Mouse (Mus musculus) neural tube, embryonic 13.5 days (tissue): ENCODE results near the gene Zwilch. TPM values are rescaled to one million over a fixed set of nuclear protein-coding genes. Genes with fewer than 3 reads are reported as not detected.
"Not testable (repeated sequence)": the region's sequence is repeated elsewhere in the genome, so short reads cannot be mapped to it uniquely, and the experiment has no call there.

Experiments used
- ATAC-seq: fragments of 200-750 bp; cut with Nextera tagmentation; 2 replicates; pipeline ENCODE4 v1.8.0; 2017; ENCODE audit warnings: low read depth, mild to moderate bottlenecking, moderate TSS enrichment, moderate library complexity
- H3K27ac ChIP-seq: fragments of 300-500 bp; sonication (generic); replicated peaks from 2 replicates; pipeline ENCODE4 v1.5.1; 2015; ENCODE audit warnings: moderate library complexity, mild to moderate bottlenecking, inconsistent platforms
- H3K27me3 ChIP-seq: fragments of 300-500 bp; sonication (generic); 2 replicates; pipeline ENCODE4 v1.6.1; 2015; ENCODE audit warnings: mild to moderate bottlenecking, inconsistent platforms
- H3K36me3 ChIP-seq: fragments of 300-500 bp; sonication (generic); 2 replicates; pipeline ENCODE4 v1.6.1; 2015; ENCODE audit warnings: mild to moderate bottlenecking, inconsistent platforms
- H3K4me1 ChIP-seq: fragments of 300-500 bp; sonication (generic); replicated peaks from 2 replicates; pipeline ENCODE4 v1.6.1; 2015; ENCODE audit warnings: inconsistent platforms
- H3K4me2 ChIP-seq: fragments of 300-500 bp; sonication (generic); 2 replicates; pipeline ENCODE4 v1.6.1; 2015; ENCODE audit warnings: inconsistent platforms, mild to moderate bottlenecking, moderate library complexity
- H3K4me3 ChIP-seq: fragments of 300-500 bp; sonication (generic); 2 replicates; pipeline ENCODE4 v1.5.1; 2015; ENCODE audit warnings: mild to moderate bottlenecking, inconsistent platforms
- H3K9ac ChIP-seq: fragments of 300-500 bp; sonication (generic); 2 replicates; pipeline ENCODE4 v1.6.1; 2015; ENCODE audit warnings: moderate library complexity, mild to moderate bottlenecking, inconsistent platforms
- H3K9me3 ChIP-seq: fragments of 300-500 bp; sonication (generic); 2 replicates; pipeline ENCODE4 v1.6.1; 2016; ENCODE audit warnings: inconsistent platforms
- WGBS: fragments of 180-500 bp; shearing (Covaris S2); methylation state at CpG from one replicate; pipeline ENCODE4 v1.1.7; 2015; 5-methylcytosine and 5-hydroxymethylcytosine counted together
- polyA plus RNA-seq: library from polyadenylated mRNA; unstranded; fragments of >200 nt; fragmentation: Nextera tagmentation; extraction: Ambion mirVana; gene quantifications from 2 replicates; pipeline ENCODE4 v1.2.1, GENCODE M21; 2015

The Zwilch gene
- polyA plus RNA-seq, 1 experiment from 2014 or later: 5.0 TPM

DNA sequence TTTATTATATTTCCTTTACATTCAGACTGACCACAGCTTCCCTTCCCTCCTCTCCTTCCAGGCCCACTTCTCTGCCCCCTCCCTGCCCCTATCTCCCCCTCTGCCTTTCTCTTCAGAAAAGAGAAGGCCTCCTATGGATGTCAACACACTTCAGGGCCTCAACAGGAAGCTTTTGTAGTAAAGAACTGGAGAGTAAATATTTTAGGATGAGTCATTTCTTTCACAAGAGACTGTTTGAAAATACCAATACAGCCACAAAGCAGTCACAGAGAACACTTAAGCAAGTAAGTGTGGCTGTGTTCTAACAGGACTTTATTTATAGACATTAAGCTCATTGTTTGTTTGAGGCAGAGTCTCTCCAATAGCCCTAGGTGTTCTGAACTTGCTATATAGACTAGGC is 29.4 kb upstream of the Zwilch start:
- H3K27ac ChIP-seq: no peak overlapping the region
- no peaks in the 10 kb centered on the region for H3K27me3 ChIP-seq
- ATAC-seq: no peak

DNA sequence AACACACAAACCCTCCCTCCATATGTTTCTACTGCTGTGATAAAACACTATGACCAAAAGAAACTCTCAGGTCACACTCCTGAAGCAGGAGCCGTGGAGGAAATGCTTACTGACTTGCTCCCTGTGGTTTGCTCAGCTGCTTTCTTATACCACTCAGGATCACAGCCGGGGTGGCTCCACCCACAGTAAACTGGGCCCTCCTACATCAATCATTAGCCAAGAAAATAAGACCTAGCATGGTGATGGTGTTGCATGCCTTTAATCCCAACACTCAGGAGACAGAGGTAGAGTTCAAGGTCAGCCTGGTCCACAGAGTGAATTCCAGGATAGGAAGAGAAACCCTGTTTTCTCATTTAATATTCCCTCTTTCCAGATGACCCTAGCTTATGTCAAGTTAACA is 27.0 kb upstream of the Zwilch start:
- Histone ChIP-seq H3K36me3 (peaks cover 30% of the 10 kb centered on the region), H3K27ac (no peak overlapping the region), H3K9me3 (no peaks in the 10 kb centered on the region), H3K27me3 (no peaks in the 10 kb centered on the region), H3K4me1 (no peaks in the 10 kb centered on the region), H3K4me3 (no peak overlapping the region), H3K4me2 (no peak overlapping the region), H3K9ac (no peak overlapping the region)
- WGBS: 75% methylated on average over 2 of the region's 2 CpGs
- no peak for ATAC-seq

More for the DNA sequence above, 29.4 kb upstream of the Zwilch start:
- Histone ChIP-seq H3K4me3 (no peak overlapping the region), H3K9me3 (no peaks in the 10 kb centered on the region), H3K9ac (no peak overlapping the region), H3K4me2 (no peak overlapping the region), H3K36me3 (peaks cover 39% of the 10 kb centered on the region), H3K4me1 (no peaks in the 10 kb centered on the region)

GRCm38 (mm10) chr9:64198763-64199418 is 26.0 kb upstream of the Zwilch start:
- H3K4me2 ChIP-seq, H3K4me1 ChIP-seq, H3K9ac ChIP-seq, H3K27ac ChIP-seq, ATAC-seq, H3K27me3 ChIP-seq, H3K9me3 ChIP-seq, H3K4me3 ChIP-seq: not testable (repeated sequence)
- H3K36me3 ChIP-seq: peaks cover 21% of the 10 kb centered on the region
- WGBS: 95% methylated on average over 7 of the region's 7 CpGs

GRCm38 (mm10) chr9:64198068-64198762 is 25.3 kb upstream of the Zwilch start:
- no peak overlapping the region for H3K27ac ChIP-seq
- H3K4me1 ChIP-seq: no peaks in the 10 kb centered on the region
- no peak for ATAC-seq
- WGBS: 94% methylated on average over 5 of the region's 5 CpGs
- H3K4me2 ChIP-seq: no peak overlapping the region
- H3K9ac ChIP-seq: no peak overlapping the region
- H3K4me3 ChIP-seq: no peak overlapping the region
- no peaks in the 10 kb centered on the region for H3K27me3 ChIP-seq
- H3K9me3 ChIP-seq: no peaks in the 10 kb centered on the region
- H3K36me3 ChIP-seq: peaks cover 21% of the 10 kb centered on the region

DNA sequence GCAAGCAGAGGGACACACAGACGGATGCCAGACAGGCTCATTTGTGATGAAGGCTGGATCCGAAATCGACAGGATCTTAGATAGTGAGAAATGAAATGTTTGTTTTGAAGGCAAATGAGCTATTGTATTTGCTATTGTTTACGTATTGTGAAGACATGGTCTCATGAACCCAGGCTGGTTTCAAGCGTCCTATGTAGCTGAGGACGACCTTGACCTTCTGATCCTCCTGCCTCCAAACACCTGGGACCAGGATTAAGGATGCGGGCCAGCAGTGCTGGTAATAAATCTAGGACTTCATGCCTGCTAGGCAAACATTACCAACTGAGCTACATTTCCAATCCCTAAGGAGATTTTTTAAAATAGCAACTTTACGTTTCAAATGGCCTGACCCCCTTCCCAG is 24.6 kb upstream of the Zwilch start:
- no peak overlapping the region for H3K4me3 ChIP-seq

DNA sequence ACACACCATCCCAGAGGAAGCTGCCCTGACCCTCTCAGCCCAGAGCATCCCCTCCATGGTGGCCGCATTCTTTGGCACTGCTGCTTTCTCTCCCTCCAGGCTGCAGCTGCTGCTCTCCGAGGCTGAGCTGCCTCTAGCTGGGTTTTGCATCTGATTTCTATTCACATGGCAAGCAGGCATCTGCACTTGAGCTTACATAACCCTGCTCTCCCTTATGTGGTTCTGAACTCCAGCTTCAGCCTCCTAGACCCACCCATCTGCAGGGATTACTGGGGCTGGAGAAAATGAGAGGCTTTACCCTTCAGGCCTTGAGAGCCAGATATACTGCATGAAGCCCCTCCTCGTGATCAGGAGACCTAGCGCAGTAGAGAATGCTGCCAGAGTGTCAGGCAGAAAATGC is 22.6 kb upstream of the Zwilch start:
- H3K27ac ChIP-seq: no peak overlapping the region

More for the DNA sequence above, 24.6 kb upstream of the Zwilch start:
- no peak for ATAC-seq
- Histone ChIP-seq H3K9ac (no peak overlapping the region), H3K4me1 (no peaks in the 10 kb centered on the region), H3K9me3 (no peaks in the 10 kb centered on the region), H3K27ac (no peak overlapping the region), H3K27me3 (no peaks in the 10 kb centered on the region), H3K4me2 (no peak overlapping the region), H3K36me3 (peaks cover 21% of the 10 kb centered on the region)
- WGBS: 84% methylated on average over 8 of the region's 8 CpGs

DNA sequence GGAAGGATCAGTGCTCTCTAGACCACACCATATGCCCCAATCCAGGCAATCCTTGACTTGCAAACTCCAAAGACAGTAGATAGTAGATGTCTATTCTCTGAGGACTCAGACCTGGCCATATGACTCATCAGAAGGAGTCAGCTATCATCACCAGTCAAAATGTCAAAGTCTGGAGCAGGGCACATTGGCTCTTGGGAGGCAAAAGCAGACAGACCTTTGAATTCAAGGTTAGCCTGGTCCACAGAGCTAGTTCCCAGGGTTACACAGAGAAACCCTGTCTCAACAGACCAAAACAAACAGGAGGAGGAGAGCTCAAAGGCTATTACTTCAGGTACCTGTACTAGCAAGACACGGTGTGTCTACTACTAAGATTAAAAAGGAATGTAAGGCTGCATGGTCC is 21.0 kb upstream of the Zwilch start:
- 97% methylated on average over 1 of the region's 1 CpGs for WGBS
- Histone ChIP-seq H3K9me3 (no peaks in the 10 kb centered on the region), H3K36me3 (peaks cover 45% of the 10 kb centered on the region), H3K9ac (no peak overlapping the region), H3K27ac (no peak overlapping the region), H3K27me3 (no peaks in the 10 kb centered on the region), H3K4me1 (no peaks in the 10 kb centered on the region), H3K4me3 (no peak overlapping the region), H3K4me2 (no peak overlapping the region)
- ATAC-seq: no peak

More for the DNA sequence above, 22.6 kb upstream of the Zwilch start:
- Histone ChIP-seq H3K9ac (no peak overlapping the region), H3K9me3 (no peaks in the 10 kb centered on the region), H3K4me2 (no peak overlapping the region), H3K36me3 (peaks cover 31% of the 10 kb centered on the region), H3K4me3 (no peak overlapping the region), H3K27me3 (no peaks in the 10 kb centered on the region), H3K4me1 (no peaks in the 10 kb centered on the region)
- ATAC-seq: no peak
- 80% methylated on average over 4 of the region's 4 CpGs for WGBS

DNA sequence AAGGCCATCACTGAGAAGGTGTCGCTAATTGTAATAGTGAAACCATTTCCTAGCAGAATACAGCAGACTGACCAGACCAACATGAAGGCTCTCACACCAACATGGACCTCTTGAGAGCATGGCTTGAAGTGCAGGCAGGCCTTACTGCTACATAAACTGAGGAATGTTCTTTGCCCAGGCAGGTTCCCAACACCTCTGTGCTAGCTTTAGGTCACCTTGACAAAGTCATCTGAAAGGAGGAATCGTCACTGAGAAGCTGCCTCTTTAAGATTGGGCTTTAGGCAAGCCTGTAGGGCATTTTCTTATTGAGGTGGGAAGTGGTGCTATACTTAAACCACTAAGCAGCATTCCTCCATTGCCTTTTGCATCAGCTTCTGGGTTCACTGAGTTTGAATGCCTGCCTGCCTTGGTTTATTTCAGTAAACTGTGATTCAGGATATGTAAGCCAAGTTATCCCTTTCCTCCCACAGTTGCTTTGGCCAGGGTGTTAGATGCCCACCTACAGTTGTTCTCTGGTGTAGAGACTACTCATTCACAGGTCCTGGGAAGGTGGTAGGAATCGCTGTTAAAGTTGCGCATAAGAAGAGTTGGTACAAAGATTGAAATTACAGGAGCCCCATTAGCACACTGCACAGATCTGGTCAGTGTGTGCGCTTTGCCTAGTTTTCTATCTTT is 11.4 kb upstream of the Zwilch start:
- Histone ChIP-seq H3K4me2 (no peak overlapping the region), H3K27me3 (no peaks in the 10 kb centered on the region), H3K4me3 (no peak overlapping the region)

GRCm38 (mm10) chr9:64183295-64183694 is 10.4 kb upstream of the Zwilch start:
- H3K36me3 ChIP-seq: peaks cover 76% of the 10 kb centered on the region
- not testable (repeated sequence) for ATAC-seq, H3K4me2 ChIP-seq, H3K9me3 ChIP-seq, H3K4me3 ChIP-seq, H3K27ac ChIP-seq, H3K27me3 ChIP-seq, H3K9ac ChIP-seq
- 92% methylated on average over 5 of the region's 5 CpGs for WGBS
- peaks cover 15% of the 10 kb centered on the region for H3K4me1 ChIP-seq

More for the DNA sequence above, 11.4 kb upstream of the Zwilch start:
- no peaks in the 10 kb centered on the region for H3K9me3 ChIP-seq
- WGBS: 94% methylated on average over 5 of the region's 5 CpGs
- no peak for ATAC-seq
- peaks cover 9% of the 10 kb centered on the region for H3K4me1 ChIP-seq
- H3K36me3 ChIP-seq: peaks cover 82% of the 10 kb centered on the region
- H3K27ac ChIP-seq: no peak overlapping the region
- H3K9ac ChIP-seq: no peak overlapping the region

- peak within 1 kb of the TSS; percentile 75 for H3K27ac ChIP-seq
- ATAC-seq: peak; percentile 96
- H3K27me3 ChIP-seq: no peaks in the 10 kb centered on the region
- peak within 1 kb of the TSS; percentile 60 for H3K4me3 ChIP-seq
- peak within 1 kb of the TSS; percentile 72 for H3K9ac ChIP-seq
- H3K36me3 ChIP-seq: peaks cover 76% of the 10 kb centered on the region
- H3K4me1 ChIP-seq: peaks cover 29% of the 10 kb centered on the region
- under 1% methylated on average over 35 of the region's 35 CpGs for WGBS
- peak within 1 kb of the TSS; percentile 61 for H3K4me2 ChIP-seq
- H3K9me3 ChIP-seq: no peaks in the 10 kb centered on the region
Observed at GRCm38 (mm10) chr9:64178974-64179646, 6.2 kb upstream of the Zwilch start, which contains the start of gene Snapc5. TSS of gene Snapc5 (plus strand) at chr9:64179274.

DNA sequence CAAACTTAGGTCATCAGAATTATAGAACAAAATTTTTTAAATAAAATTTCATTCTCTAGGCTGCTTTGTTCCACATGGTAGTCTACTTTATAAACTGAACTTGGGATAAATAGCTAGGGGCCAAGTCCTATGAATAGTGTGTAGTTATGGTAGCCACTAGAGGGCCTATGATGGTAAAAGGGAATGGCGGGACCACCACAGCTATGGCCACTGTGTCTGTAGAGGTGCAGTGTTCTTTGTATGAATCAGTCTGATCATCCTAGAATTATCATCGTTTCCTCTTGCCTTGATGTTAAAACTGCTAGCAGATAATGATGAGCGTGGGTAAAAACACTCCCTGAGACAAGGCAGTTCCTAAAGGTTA is 5.7 kb upstream of the Zwilch start:
- H3K4me1 ChIP-seq: peaks cover 32% of the 10 kb centered on the region
- H3K9ac ChIP-seq: no peak overlapping the region
- H3K9me3 ChIP-seq: no peaks in the 10 kb centered on the region
- H3K27me3 ChIP-seq: no peaks in the 10 kb centered on the region
- 48% methylated on average over 3 of the region's 3 CpGs for WGBS
- peak overlapping the region; percentile 61 for H3K4me2 ChIP-seq
- peak overlapping the region; percentile 60 for H3K4me3 ChIP-seq
- peak; percentile 71 for ATAC-seq
- H3K27ac ChIP-seq: peak overlapping the region; percentile 75
- H3K36me3 ChIP-seq: peaks cover 73% of the 10 kb centered on the region

- Histone ChIP-seq H3K27ac (no peak overlapping the region), H3K4me3 (no peak overlapping the region), H3K9me3 (no peaks in the 10 kb centered on the region), H3K27me3 (no peaks in the 10 kb centered on the region), H3K4me1 (peaks cover 39% of the 10 kb centered on the region), H3K36me3 (peaks cover 44% of the 10 kb centered on the region), H3K9ac (no peak overlapping the region), H3K4me2 (no peak overlapping the region)
- 90% methylated on average over 11 of the region's 11 CpGs for WGBS
- no peak for ATAC-seq
Observed at GRCm38 (mm10) chr9:64175378-64175777, 2.5 kb upstream of the Zwilch start.
